Comparison of ENCODE assay signal across 8 mouse cellular contexts in the genomic region with DNA sequence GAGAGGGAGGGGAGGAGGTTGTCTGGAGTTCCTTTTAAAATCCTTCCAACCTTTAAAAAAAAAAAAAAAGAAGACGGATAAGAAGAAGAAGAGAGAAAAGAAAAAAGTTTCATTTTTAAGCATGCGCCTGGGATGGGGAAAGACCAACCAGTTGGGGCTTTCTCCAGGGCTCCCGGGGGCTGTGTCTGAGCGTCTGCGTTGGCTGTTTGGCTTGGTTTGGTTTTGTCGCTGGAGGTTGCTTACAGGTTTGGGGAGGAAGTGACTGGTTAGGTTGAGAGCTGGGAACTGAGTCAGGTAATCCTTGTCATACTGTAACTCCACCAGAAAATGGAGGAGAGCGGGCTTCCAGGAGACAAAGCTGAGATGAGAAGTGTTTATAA. TPM values are rescaled to one million over a fixed set of nuclear protein-coding genes. Genes with fewer than 3 reads are reported as not detected.
DNase-seq lines count a peak whose midpoint lies in the region; ATAC-seq and TF ChIP-seq lines count a peak whose summit lies in the region.

No protein-coding gene starts in this region.

- peaks cover 40% of the 10 kb centered on the region for H3K4me1 ChIP-seq in lung, embryonic 15.5 days
- peaks cover 14% of the 10 kb centered on the region for H3K4me1 ChIP-seq in heart, postnatal 0 days (ENCODE audit: control insufficient read depth, insufficient read depth)
- peaks cover 6% of the 10 kb centered on the region for H3K4me1 ChIP-seq in liver, postnatal 0 days (ENCODE audit: insufficient read depth)

- no peaks in the 10 kb centered on the region for H3K9me3 ChIP-seq in lung, embryonic 15.5 days
- H3K9me3 ChIP-seq in heart, postnatal 0 days (replicated peaks; ENCODE audit: control insufficient read depth, low read length), result no peaks in the 10 kb centered on the region
- no peaks in the 10 kb centered on the region for H3K9me3 ChIP-seq in liver, postnatal 0 days (ENCODE audit: low read length)

- H3K36me3 ChIP-seq in lung, embryonic 15.5 days, result no peaks in the 10 kb centered on the region
- no peaks in the 10 kb centered on the region for H3K36me3 ChIP-seq in heart, postnatal 0 days (replicated peaks; ENCODE audit: control insufficient read depth, insufficient read depth, low read length)
- H3K36me3 ChIP-seq in liver, postnatal 0 days (replicated peaks; ENCODE audit: insufficient read depth, low read length), result no peaks in the 10 kb centered on the region

- no peak for TF ChIP-seq CTCF in heart, postnatal 0 days (IDR thresholded peaks at IDR 0.05; ENCODE audit: low read depth)
- TF ChIP-seq CTCF in liver, postnatal 0 days (IDR thresholded peaks at IDR 0.05; ENCODE audit: low read depth), result no peak

- ATAC-seq in lung, embryonic 15.5 days (ENCODE audit: borderline replicate concordance, extremely low read depth, low FRiP score, low TSS enrichment), result no peak
- no peak for ATAC-seq in heart, postnatal 0 days (ENCODE audit: insufficient read depth, low read depth)
- no peak for ATAC-seq in liver, postnatal 0 days

- TF ChIP-seq EP300 in heart, postnatal 0 days (IDR thresholded peaks at IDR 0.05; ENCODE audit: low read depth), result no peak
- TF ChIP-seq EP300 in liver, postnatal 0 days (IDR thresholded peaks at IDR 0.05; ENCODE audit: low read depth), result no peak

- DNase-seq in adrenal gland, adult 2 months, result peak; percentile 54
- no peak for DNase-seq in adrenal gland, postnatal 4 days (ENCODE audit: low spot score in 2 of 2)
- no peak for DNase-seq in lung, postnatal 36 days
- DNase-seq in heart, postnatal 0 days (ENCODE audit: low spot score), result no peak
- no peak for DNase-seq in liver, postnatal 0 days
- DNase-seq in thymus, postnatal 10 days (ENCODE audit: low spot score in 2 of 2), result no peak
- DNase-seq in thymus, postnatal 36 days, result no peak

- H3K4me3 ChIP-seq in lung, embryonic 15.5 days, result peak overlapping the region; percentile 76
- peak overlapping the region; percentile 70 for H3K4me3 ChIP-seq in heart, postnatal 0 days (ENCODE audit: low read depth, low read length)
- peak overlapping the region; percentile 48 for H3K4me3 ChIP-seq in liver, postnatal 0 days (ENCODE audit: low read depth, low read length)

- WGBS in lung, embryonic 15.5 days, result 8% methylated on average over 7 of the region's 7 CpGs
- WGBS in heart, postnatal 0 days, result 15% methylated on average over 7 of the region's 7 CpGs
- WGBS in liver, postnatal 0 days (ENCODE audit: insufficient replicate concordance), result 22% methylated on average over 7 of the region's 7 CpGs

- H3K27ac ChIP-seq in lung, embryonic 15.5 days, result peak overlapping the region; percentile 95
- peak overlapping the region; percentile 85 for H3K27ac ChIP-seq in heart, postnatal 0 days (ENCODE audit: low read depth)
- peak overlapping the region; percentile 57 for H3K27ac ChIP-seq in liver, postnatal 0 days (ENCODE audit: low read depth)

- H3K9ac ChIP-seq in lung, embryonic 15.5 days, result peak overlapping the region; percentile 83
- peak overlapping the region; percentile 66 for H3K9ac ChIP-seq in heart, postnatal 0 days (replicated peaks; ENCODE audit: low read depth, low read length)
- H3K9ac ChIP-seq in liver, postnatal 0 days (replicated peaks), result no peak overlapping the region

- peak overlapping the region; percentile 96 for H3K4me2 ChIP-seq in lung, embryonic 15.5 days
- H3K4me2 ChIP-seq in heart, postnatal 0 days (ENCODE audit: low read depth, low read length), result peak overlapping the region; percentile 98
- H3K4me2 ChIP-seq in liver, postnatal 0 days (ENCODE audit: low read depth, low read length), result peak overlapping the region; percentile 71

- H3K27me3 ChIP-seq in lung, embryonic 15.5 days, result no peaks in the 10 kb centered on the region
- H3K27me3 ChIP-seq in heart, postnatal 0 days (ENCODE audit: control insufficient read depth, insufficient read depth, low read length), result no peaks in the 10 kb centered on the region
- peaks cover 49% of the 10 kb centered on the region for H3K27me3 ChIP-seq in liver, postnatal 0 days (ENCODE audit: insufficient read depth, low read length)

RNA-seq across cellular contexts. Expression of gene Zfp462, which starts 4.7 kb away (rescaled TPM):
- 10 to 100 TPM; 36.5 to 41.1 TPM for total RNA-seq in adrenal gland, adult 2 months (2021)
- polyA plus RNA-seq in adrenal gland, adult 2 months (2012; rRNA removed), result 11.5 and 13.7 TPM in 2 replicates
- total RNA-seq in adrenal gland, postnatal 4 days (2021), result 10 to 100 TPM; 63.1 to 67.5 TPM
- polyA plus RNA-seq in lung, embryonic 15.5 days (2015; fragmentation: Nextera tagmentation; extraction: Ambion mirVana), result 3.6 and 4.8 TPM in 2 replicates
- total RNA-seq in heart, postnatal 0 days (2014; rRNA removed; ENCODE audit: low replicate concordance), result 5.5 and 6.6 TPM in 2 replicates
- polyA plus RNA-seq in heart, postnatal 0 days (2015; fragmentation: Nextera tagmentation; extraction: Ambion mirVana), result 1.0 and 1.1 TPM in 2 replicates
- polyA plus RNA-seq in liver, postnatal 0 days (2015; fragmentation: Nextera tagmentation; extraction: Ambion mirVana), result 0.08 and 0.14 TPM in 2 replicates
